Mouse (Mus musculus): ENCODE data around the gene Edn3. TPM values are rescaled to one million over a fixed set of nuclear protein-coding genes. Genes with fewer than 3 reads are reported as not detected.

Edn3 gene
- total and polyA plus RNA-seq, 2 experiments from 2014 or later, result 4.5 to 5.6 TPM

DNA sequence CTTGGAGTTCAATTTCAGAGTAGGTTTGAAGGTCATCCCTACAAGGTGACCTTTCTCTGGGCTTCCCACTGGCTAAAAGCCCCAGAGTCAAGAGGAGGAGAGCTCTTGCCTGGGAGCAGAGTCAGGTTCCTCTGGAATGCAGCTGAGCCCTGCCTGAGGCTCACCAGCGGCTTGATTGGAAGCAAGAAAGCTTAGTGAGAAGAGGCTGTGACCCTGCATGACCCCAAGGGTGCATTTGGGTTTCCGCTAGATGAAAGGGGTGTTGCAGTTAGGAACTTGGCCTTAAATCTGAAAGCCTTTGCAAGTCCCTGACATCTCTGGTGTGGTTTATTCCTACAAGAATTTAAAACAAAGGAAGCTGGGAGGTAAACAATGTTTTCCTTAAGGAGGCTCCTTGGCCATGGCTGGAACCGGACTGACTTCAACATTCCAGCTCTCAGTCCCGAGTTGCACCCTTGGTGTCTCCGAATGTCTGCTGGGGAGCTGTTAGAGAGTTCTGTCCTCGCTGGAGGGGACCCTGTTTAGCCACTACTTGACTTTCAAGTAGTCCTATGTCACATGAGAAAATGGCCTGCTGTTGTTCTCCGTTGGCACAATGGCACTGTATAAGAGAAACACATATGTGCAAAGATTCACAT is 8.6 kb downstream of the Edn3 start:
- no peaks in the 10 kb centered on the region for H3K4me1 ChIP-seq (ENCODE audit: insufficient read depth)
- H3K36me3 ChIP-seq (ENCODE audit: insufficient read depth), result no peaks in the 10 kb centered on the region
- H3K27ac ChIP-seq (ENCODE audit: low read depth, low read length), result no peak overlapping the region
- no peaks in the 10 kb centered on the region for H3K9me3 ChIP-seq (ENCODE audit: low read length)
- no peak overlapping the region for H3K4me2 ChIP-seq (ENCODE audit: low read depth)
- ATAC-seq (no peak), DNase-seq (no peak)
- H3K27me3 ChIP-seq (ENCODE audit: insufficient read depth, low read length), result no peaks in the 10 kb centered on the region
- 75% methylated on average over 7 of the region's 7 CpGs for WGBS
- H3K4me3 ChIP-seq (ENCODE audit: low read depth, low read length), result no peak overlapping the region
- no peak overlapping the region for H3K9ac ChIP-seq
- TF ChIP-seq CTCF (IDR thresholded peaks at IDR 0.05; ENCODE audit: low read depth), result no peak

DNA sequence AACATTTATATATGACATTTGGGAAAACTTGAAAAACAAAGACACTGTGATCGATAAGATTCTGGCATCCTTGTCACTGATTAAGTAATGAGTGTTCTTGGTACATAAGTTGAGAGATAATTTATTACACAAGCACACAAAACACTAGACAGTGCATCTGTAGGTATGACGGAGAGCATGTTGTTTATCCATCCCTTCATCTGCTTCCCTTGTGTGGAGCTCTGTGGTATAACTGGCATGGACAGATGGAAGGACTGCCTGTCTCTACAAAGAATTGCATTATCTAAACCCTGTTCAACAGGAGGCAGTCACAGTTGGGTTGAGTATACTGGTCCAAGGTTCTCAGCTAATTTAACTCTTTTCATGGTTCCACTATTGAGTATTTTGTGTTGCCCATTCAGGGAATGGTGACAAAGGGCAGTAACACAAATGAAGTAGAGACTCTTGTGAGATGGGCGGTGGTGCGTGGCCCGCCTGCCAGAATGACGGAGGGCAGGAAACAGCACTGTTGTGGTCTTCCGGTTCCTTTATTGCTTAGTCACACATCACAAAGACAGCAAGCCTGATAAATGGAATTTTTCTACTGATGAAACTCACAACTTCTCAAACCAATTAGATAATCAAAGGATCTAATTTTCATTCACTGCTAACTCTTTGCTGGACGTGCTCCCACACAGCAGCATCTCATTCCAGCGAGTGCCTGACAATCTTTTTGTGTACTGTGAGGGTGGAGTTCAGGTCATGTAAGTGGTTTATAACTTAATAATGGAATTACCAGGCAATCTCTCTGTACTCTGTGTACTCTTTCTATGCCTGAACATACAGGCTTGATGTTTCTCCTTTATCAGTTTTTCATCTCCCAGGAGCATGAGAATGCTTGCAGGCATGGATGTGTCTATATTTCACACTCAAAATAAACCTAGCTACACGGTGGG is 14.0 kb downstream of the Edn3 start:
- H3K4me2 ChIP-seq (ENCODE audit: low read depth), result no peak overlapping the region
- no peak for TF ChIP-seq CTCF (IDR thresholded peaks at IDR 0.05; ENCODE audit: low read depth)
- no peaks in the 10 kb centered on the region for H3K9me3 ChIP-seq (ENCODE audit: low read length)
- no peaks in the 10 kb centered on the region for H3K36me3 ChIP-seq (ENCODE audit: insufficient read depth)
- ATAC-seq, result peak; percentile 45; the same call in 1 of the 2 replicates
- no peaks in the 10 kb centered on the region for H3K4me1 ChIP-seq (ENCODE audit: insufficient read depth)
- no peak overlapping the region for H3K4me3 ChIP-seq (ENCODE audit: low read depth, low read length)
- 37% methylated on average over 10 of the region's 10 CpGs for WGBS
- no peaks in the 10 kb centered on the region for H3K27me3 ChIP-seq (ENCODE audit: insufficient read depth, low read length)
- DNase-seq, result peak; percentile 17
- H3K9ac ChIP-seq, result no peak overlapping the region
- H3K27ac ChIP-seq (ENCODE audit: low read depth, low read length), result no peak overlapping the region

DNA sequence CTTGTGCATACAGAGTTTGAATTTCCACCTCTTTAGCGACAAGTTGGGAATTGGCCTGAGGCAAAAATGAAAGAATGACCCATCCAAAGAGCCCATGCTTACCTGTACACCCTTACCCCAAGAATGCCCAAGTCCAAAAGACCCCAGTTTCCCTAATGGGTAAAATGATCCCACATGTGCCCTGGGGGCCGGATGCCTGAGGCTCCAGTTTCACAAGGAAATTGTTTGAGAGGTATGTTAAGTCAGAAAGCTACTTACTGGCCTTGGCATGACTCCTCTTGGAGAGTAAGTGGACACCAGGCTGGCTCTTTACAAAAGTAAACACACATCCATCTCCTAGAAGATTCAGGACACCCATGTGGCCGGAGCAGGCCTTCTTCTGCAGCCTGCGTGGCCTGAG is 21.6 kb downstream of the Edn3 start:
- Histone ChIP-seq H3K27ac (ENCODE audit: low read depth, low read length) (no peak overlapping the region), H3K9ac (no peak overlapping the region), H3K4me3 (ENCODE audit: low read depth, low read length) (no peak overlapping the region), H3K4me2 (ENCODE audit: low read depth) (no peak overlapping the region), H3K27me3 (ENCODE audit: insufficient read depth, low read length) (no peaks in the 10 kb centered on the region), H3K4me1 (ENCODE audit: insufficient read depth) (no peaks in the 10 kb centered on the region), H3K36me3 (ENCODE audit: insufficient read depth) (no peaks in the 10 kb centered on the region), H3K9me3 (ENCODE audit: low read length) (no peaks in the 10 kb centered on the region)
- TF ChIP-seq CTCF (IDR thresholded peaks at IDR 0.05; ENCODE audit: low read depth), result no peak
- no peak for DNase-seq
- 92% methylated on average over 4 of the region's 4 CpGs for WGBS
- ATAC-seq, result no peak

DNA sequence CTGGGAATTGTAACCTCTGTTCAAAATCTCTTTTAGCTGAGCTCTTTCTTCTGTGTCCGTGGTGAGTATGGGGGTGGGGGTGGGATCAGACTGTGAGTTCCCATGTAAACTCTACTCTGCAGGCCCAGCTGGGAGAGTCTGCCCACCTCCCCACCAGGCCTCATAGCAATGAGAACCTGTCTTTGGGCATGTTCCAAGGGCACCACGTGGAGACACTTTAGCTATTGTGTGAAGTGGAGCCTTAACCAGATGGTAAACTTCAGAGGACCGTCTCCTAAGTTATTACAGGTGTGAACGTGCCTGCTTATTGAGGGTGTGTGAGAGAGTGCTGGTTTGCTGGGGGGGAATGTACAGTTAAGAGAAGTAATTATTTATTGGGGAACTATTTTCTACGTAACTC is 22.5 kb downstream of the Edn3 start:
- no peak for TF ChIP-seq CTCF (IDR thresholded peaks at IDR 0.05; ENCODE audit: low read depth)
- Histone ChIP-seq H3K27me3 (ENCODE audit: insufficient read depth, low read length) (no peaks in the 10 kb centered on the region), H3K4me2 (ENCODE audit: low read depth) (no peak overlapping the region), H3K27ac (ENCODE audit: low read depth, low read length) (no peak overlapping the region), H3K9me3 (ENCODE audit: low read length) (no peaks in the 10 kb centered on the region), H3K9ac (no peak overlapping the region), H3K36me3 (ENCODE audit: insufficient read depth) (no peaks in the 10 kb centered on the region), H3K4me1 (ENCODE audit: insufficient read depth) (no peaks in the 10 kb centered on the region), H3K4me3 (ENCODE audit: low read depth, low read length) (no peak overlapping the region)
- WGBS, result 53% methylated on average over 5 of the region's 5 CpGs
- DNase-seq, result no peak
- ATAC-seq, result no peak

DNA sequence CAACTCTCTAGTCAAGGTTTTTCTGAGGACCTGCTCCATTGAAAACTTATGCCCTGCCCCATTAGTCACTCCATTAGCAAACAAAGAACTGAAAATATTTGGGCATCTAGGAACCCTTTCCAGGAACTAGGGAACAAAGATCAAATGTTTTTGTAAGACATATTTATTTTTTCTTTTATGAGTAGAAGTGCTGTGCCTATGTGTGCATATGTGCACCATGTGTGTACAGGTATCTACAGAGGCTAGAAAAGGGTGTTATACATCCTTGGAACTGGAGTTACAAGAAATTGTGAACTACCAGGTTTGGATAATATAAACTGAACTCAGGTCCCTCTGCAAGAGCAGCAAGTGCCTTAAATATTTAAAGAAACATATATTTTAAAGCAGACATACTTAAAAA is 28.4 kb downstream of the Edn3 start:
- no peak overlapping the region for H3K9ac ChIP-seq
- H3K36me3 ChIP-seq (ENCODE audit: insufficient read depth), result no peaks in the 10 kb centered on the region
- H3K27ac ChIP-seq (ENCODE audit: low read depth, low read length), result no peak overlapping the region
- ATAC-seq (no peak), DNase-seq (no peak)
- H3K4me1 ChIP-seq (ENCODE audit: insufficient read depth), result no peaks in the 10 kb centered on the region
- no peaks in the 10 kb centered on the region for H3K9me3 ChIP-seq (ENCODE audit: low read length)
- no peaks in the 10 kb centered on the region for H3K27me3 ChIP-seq (ENCODE audit: insufficient read depth, low read length)
- no peak for TF ChIP-seq CTCF (IDR thresholded peaks at IDR 0.05; ENCODE audit: low read depth)
- no peak overlapping the region for H3K4me3 ChIP-seq (ENCODE audit: low read depth, low read length)
- no peak overlapping the region for H3K4me2 ChIP-seq (ENCODE audit: low read depth)

DNA sequence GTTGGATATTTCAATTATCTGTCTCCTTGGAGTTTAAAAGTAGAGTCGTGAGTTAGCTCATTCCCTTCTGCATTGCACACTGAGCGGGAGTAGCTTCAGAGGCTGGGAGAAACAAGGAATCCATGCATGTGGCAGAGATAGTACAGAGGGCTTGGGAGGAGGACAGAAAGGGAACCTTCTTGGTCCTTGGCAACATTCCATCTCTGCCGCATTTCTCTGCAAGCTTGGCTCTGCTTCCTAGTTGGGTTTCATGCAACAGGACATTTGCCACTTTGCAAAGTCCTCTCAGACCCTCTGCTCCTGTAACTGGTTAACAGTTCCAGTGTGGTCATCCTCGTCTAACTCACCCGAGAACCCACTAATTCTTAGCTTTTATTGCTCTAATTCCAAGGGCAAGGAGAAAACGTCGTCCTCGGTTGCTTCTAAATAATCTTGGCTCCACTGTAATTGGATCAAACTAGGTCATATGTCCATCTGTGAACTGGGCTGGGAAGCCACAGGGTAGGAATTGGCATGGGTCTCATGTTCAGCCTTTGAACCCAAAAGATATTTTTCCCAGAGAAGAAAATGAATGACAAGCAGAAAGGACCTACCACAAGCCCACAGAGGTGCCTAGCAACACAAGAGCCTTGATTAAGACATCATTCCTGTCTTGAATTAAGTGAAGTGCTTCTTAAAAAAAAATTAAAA is 32.2 kb downstream of the Edn3 start:
- ATAC-seq (no peak), DNase-seq (no peak)
- WGBS, result 81% methylated on average over 8 of the region's 8 CpGs
- H3K9ac ChIP-seq, result no peak overlapping the region
- no peaks in the 10 kb centered on the region for H3K9me3 ChIP-seq (ENCODE audit: low read length)
- H3K4me2 ChIP-seq (ENCODE audit: low read depth), result no peak overlapping the region
- no peaks in the 10 kb centered on the region for H3K4me1 ChIP-seq (ENCODE audit: insufficient read depth)
- no peak overlapping the region for H3K27ac ChIP-seq (ENCODE audit: low read depth, low read length)
- TF ChIP-seq CTCF (IDR thresholded peaks at IDR 0.05; ENCODE audit: low read depth), result no peak
- H3K36me3 ChIP-seq (ENCODE audit: insufficient read depth), result no peaks in the 10 kb centered on the region
- H3K4me3 ChIP-seq (ENCODE audit: low read depth, low read length), result no peak overlapping the region
- H3K27me3 ChIP-seq (ENCODE audit: insufficient read depth, low read length), result no peaks in the 10 kb centered on the region

DNA sequence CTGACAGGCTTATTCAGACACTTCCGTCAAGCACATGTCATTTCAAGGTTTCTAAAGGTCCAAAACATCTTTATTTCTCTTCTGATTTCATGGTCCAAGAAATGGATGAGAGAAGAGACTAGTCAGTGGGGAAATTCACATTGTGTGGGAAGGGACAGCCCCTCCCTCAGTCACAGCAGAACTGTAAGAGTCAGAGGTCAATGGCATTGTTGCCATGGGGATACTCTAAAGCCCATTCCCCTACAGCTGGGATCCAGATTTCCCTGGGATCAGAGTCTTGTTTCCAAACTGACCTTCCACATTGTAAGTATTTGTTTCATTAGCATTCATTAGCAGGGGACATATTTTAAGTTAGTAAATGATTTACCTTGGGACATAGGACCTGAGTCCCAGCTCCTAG is 32.8 kb downstream of the Edn3 start:
- no peak for DNase-seq
- H3K9ac ChIP-seq, result no peak overlapping the region
- no peak overlapping the region for H3K27ac ChIP-seq (ENCODE audit: low read depth, low read length)
- 88% methylated on average over 1 of the region's 1 CpGs for WGBS
- H3K27me3 ChIP-seq (ENCODE audit: insufficient read depth, low read length), result no peaks in the 10 kb centered on the region
- no peak for ATAC-seq
- no peaks in the 10 kb centered on the region for H3K4me1 ChIP-seq (ENCODE audit: insufficient read depth)
- H3K9me3 ChIP-seq (ENCODE audit: low read length), result no peaks in the 10 kb centered on the region
- no peaks in the 10 kb centered on the region for H3K36me3 ChIP-seq (ENCODE audit: insufficient read depth)
- no peak for TF ChIP-seq CTCF (IDR thresholded peaks at IDR 0.05; ENCODE audit: low read depth)
- no peak overlapping the region for H3K4me3 ChIP-seq (ENCODE audit: low read depth, low read length)
- no peak overlapping the region for H3K4me2 ChIP-seq (ENCODE audit: low read depth)

Measured in forebrain, postnatal 0 days (tissue).